Mouse (Mus musculus): ENCODE data around the gene Prelp. TPM values are rescaled to one million over a fixed set of nuclear protein-coding genes. Genes with fewer than 3 reads are reported as not detected.
"Not testable (repeated sequence)": the region's sequence is repeated elsewhere in the genome, so short reads cannot be mapped to it uniquely, and the experiment has no call there.

The Prelp gene
- polyA plus RNA-seq (2012; rRNA removed): 3.1 and 8.2 TPM in 2 replicates

GRCm38 (mm10) chr1:133921304-133921751 lies at the start of gene Prelp:
TSS of gene Prelp (minus strand) at chr1:133921414.
- peak; percentile 85 for DNase-seq (ENCODE audit: low read depth)
- no peak for TF ChIP-seq POLR2A (IDR thresholded peaks at IDR 0.05; ENCODE audit: borderline replicate concordance, extremely low read depth, insufficient read depth, insufficient read length, poor library complexity, severe bottlenecking)
- TF ChIP-seq CTCF (IDR thresholded peaks at IDR 0.05; ENCODE audit: borderline replicate concordance, extremely low read depth, insufficient read depth, insufficient read length): no peak

- DNase-seq (ENCODE audit: low read depth): no peak
- TF ChIP-seq CTCF (IDR thresholded peaks at IDR 0.05; ENCODE audit: borderline replicate concordance, extremely low read depth, insufficient read depth, insufficient read length): no peak
- TF ChIP-seq POLR2A (IDR thresholded peaks at IDR 0.05; ENCODE audit: borderline replicate concordance, extremely low read depth, insufficient read depth, insufficient read length, poor library complexity, severe bottlenecking): no peak
These were observed 48.2 kb upstream of the Prelp start for GRCm38 (mm10) chr1:133969427-133969826.

GRCm38 (mm10) chr1:133968788-133969325 lies 47.6 kb upstream of the Prelp start:
- TF ChIP-seq CTCF (IDR thresholded peaks at IDR 0.05; ENCODE audit: borderline replicate concordance, extremely low read depth, insufficient read depth, insufficient read length) (no peak), POLR2A (IDR thresholded peaks at IDR 0.05; ENCODE audit: borderline replicate concordance, extremely low read depth, insufficient read depth, insufficient read length, poor library complexity, severe bottlenecking) (no peak)
- DNase-seq (ENCODE audit: low read depth): no peak

GRCm38 (mm10) chr1:133967481-133968017 lies 46.3 kb upstream of the Prelp start:
- DNase-seq (ENCODE audit: low read depth): no peak
- TF ChIP-seq POLR2A (IDR thresholded peaks at IDR 0.05; ENCODE audit: borderline replicate concordance, extremely low read depth, insufficient read depth, insufficient read length, poor library complexity, severe bottlenecking) (no peak), CTCF (IDR thresholded peaks at IDR 0.05; ENCODE audit: borderline replicate concordance, extremely low read depth, insufficient read depth, insufficient read length) (no peak)

GRCm38 (mm10) chr1:133966044-133966443 lies 44.8 kb upstream of the Prelp start:
- TF ChIP-seq CTCF (IDR thresholded peaks at IDR 0.05; ENCODE audit: borderline replicate concordance, extremely low read depth, insufficient read depth, insufficient read length) (no peak), POLR2A (IDR thresholded peaks at IDR 0.05; ENCODE audit: borderline replicate concordance, extremely low read depth, insufficient read depth, insufficient read length, poor library complexity, severe bottlenecking) (no peak)
- no peak for DNase-seq (ENCODE audit: low read depth)

- TF ChIP-seq CTCF (IDR thresholded peaks at IDR 0.05; ENCODE audit: borderline replicate concordance, extremely low read depth, insufficient read depth, insufficient read length): no peak
- TF ChIP-seq POLR2A (IDR thresholded peaks at IDR 0.05; ENCODE audit: borderline replicate concordance, extremely low read depth, insufficient read depth, insufficient read length, poor library complexity, severe bottlenecking): no peak
- no peak for DNase-seq (ENCODE audit: low read depth)
These were observed 44.1 kb upstream of the Prelp start for GRCm38 (mm10) chr1:133965298-133965697.

GRCm38 (mm10) chr1:133964742-133965141 lies 43.5 kb upstream of the Prelp start:
- TF ChIP-seq CTCF (IDR thresholded peaks at IDR 0.05; ENCODE audit: borderline replicate concordance, extremely low read depth, insufficient read depth, insufficient read length) (no peak), POLR2A (IDR thresholded peaks at IDR 0.05; ENCODE audit: borderline replicate concordance, extremely low read depth, insufficient read depth, insufficient read length, poor library complexity, severe bottlenecking) (no peak)
- no peak for DNase-seq (ENCODE audit: low read depth)

GRCm38 (mm10) chr1:133963578-133963977 lies 42.4 kb upstream of the Prelp start:
- DNase-seq (ENCODE audit: low read depth): not testable (repeated sequence)

- not testable (repeated sequence) for DNase-seq (ENCODE audit: low read depth)
These were observed 41.9 kb upstream of the Prelp start for GRCm38 (mm10) chr1:133963128-133963527.

GRCm38 (mm10) chr1:133961281-133962134 lies 40.3 kb upstream of the Prelp start:
- TF ChIP-seq POLR2A (IDR thresholded peaks at IDR 0.05; ENCODE audit: borderline replicate concordance, extremely low read depth, insufficient read depth, insufficient read length, poor library complexity, severe bottlenecking) (no peak), CTCF (IDR thresholded peaks at IDR 0.05; ENCODE audit: borderline replicate concordance, extremely low read depth, insufficient read depth, insufficient read length) (peak; percentile 53; the same call in 1 of the 2 replicates)

GRCm38 (mm10) chr1:133959521-133959920 lies 38.3 kb upstream of the Prelp start:
- DNase-seq (ENCODE audit: low read depth): no peak
- TF ChIP-seq POLR2A (IDR thresholded peaks at IDR 0.05; ENCODE audit: borderline replicate concordance, extremely low read depth, insufficient read depth, insufficient read length, poor library complexity, severe bottlenecking) (no peak), CTCF (IDR thresholded peaks at IDR 0.05; ENCODE audit: borderline replicate concordance, extremely low read depth, insufficient read depth, insufficient read length) (no peak)

More at GRCm38 (mm10) chr1:133961281-133962134, 40.3 kb upstream of the Prelp start:
- peak; percentile 78 for DNase-seq (ENCODE audit: low read depth)

GRCm38 (mm10) chr1:133954009-133954408 lies 32.8 kb upstream of the Prelp start:
- TF ChIP-seq POLR2A (IDR thresholded peaks at IDR 0.05; ENCODE audit: borderline replicate concordance, extremely low read depth, insufficient read depth, insufficient read length, poor library complexity, severe bottlenecking): no peak
- TF ChIP-seq CTCF (IDR thresholded peaks at IDR 0.05; ENCODE audit: borderline replicate concordance, extremely low read depth, insufficient read depth, insufficient read length): no peak

More at GRCm38 (mm10) chr1:133954009-133954408, 32.8 kb upstream of the Prelp start:
- no peak for DNase-seq (ENCODE audit: low read depth)

All from brain, embryonic 14.5 days (tissue).